Mouse (Mus musculus) cerebellum, postnatal 10 days (tissue): ENCODE results near the gene Insl3.
"Not testable (repeated sequence)": the region's sequence is repeated elsewhere in the genome, so short reads cannot be mapped to it uniquely, and the experiment has no call there.

Experiments used
- DNase-seq, 2 experiments: peaks; one replicate each; pipeline ENCODE4 v3.0.0; 2021; ENCODE audit warnings: mixed read lengths in 2 of 2

Insl3 gene

GRCm38 (mm10) chr8:71709800-71710446 is 20.9 kb downstream of the Insl3 start:
- DNase-seq = peak; percentile 96 to 98

GRCm38 (mm10) chr8:71711574-71711973 is 22.6 kb downstream of the Insl3 start:
- no peak for DNase-seq

- DNase-seq = no peak
Observed at GRCm38 (mm10) chr8:71715531-71715930, 26.5 kb downstream of the Insl3 start.

GRCm38 (mm10) chr8:71716561-71717053 is 27.6 kb downstream of the Insl3 start:
- DNase-seq = no peak

- peak in 1 of 2 experiments; percentile 27 for DNase-seq
Observed at GRCm38 (mm10) chr8:71717096-71717495, 28.1 kb downstream of the Insl3 start.

- DNase-seq = no peak
Observed at GRCm38 (mm10) chr8:71718252-71718651, 29.2 kb downstream of the Insl3 start.

- peak; percentile 83 to 91 for DNase-seq
Observed at GRCm38 (mm10) chr8:71719218-71719617, 30.2 kb downstream of the Insl3 start.

GRCm38 (mm10) chr8:71719928-71720457 is 31.0 kb downstream of the Insl3 start:
- DNase-seq = peak; percentile 58 to 70

GRCm38 (mm10) chr8:71723047-71723551 is 34.1 kb downstream of the Insl3 start:
- DNase-seq = no peak

GRCm38 (mm10) chr8:71724389-71724788 is 35.4 kb downstream of the Insl3 start:
- no peak for DNase-seq

GRCm38 (mm10) chr8:71725122-71725924 is 36.3 kb downstream of the Insl3 start, which contains the start of gene Fcho1:
TSS of gene Fcho1 (minus strand) at chr8:71725716.
- peak; percentile 93 for DNase-seq

- DNase-seq = peak; percentile 83 to 85
Observed at GRCm38 (mm10) chr8:71728240-71728785, 39.3 kb downstream of the Insl3 start.

- peak in 1 of 2 experiments; percentile 67 for DNase-seq
Observed at GRCm38 (mm10) chr8:71728826-71729620, 40.0 kb downstream of the Insl3 start.

- DNase-seq = peak; percentile 69 to 77
Observed at GRCm38 (mm10) chr8:71731652-71732230, 42.7 kb downstream of the Insl3 start.

GRCm38 (mm10) chr8:71738316-71738715 is 49.3 kb downstream of the Insl3 start:
- DNase-seq = not testable (repeated sequence)
